Mouse (Mus musculus) ES-Bruce4 (cell line): ENCODE data around the gene Hspbap1. TPM values are rescaled to one million over a fixed set of nuclear protein-coding genes. Genes with fewer than 3 reads are reported as not detected.

Experiments used
- H3K27ac ChIP-seq: 2 replicates; pipeline ENCODE4 v1.5.1; 2012; ENCODE audit warnings: low read length, inconsistent platforms; ENCODE audit not compliant: insufficient read depth
- H3K27me3 ChIP-seq: 2 replicates; pipeline ENCODE4 v1.6.1; 2012; ENCODE audit warnings: mild to moderate bottlenecking, low read length, inconsistent platforms; ENCODE audit not compliant: control insufficient read depth, poor library complexity, insufficient read depth, severe bottlenecking
- H3K36me3 ChIP-seq: 2 replicates; pipeline ENCODE4 v1.6.1; 2012; ENCODE audit warnings: inconsistent platforms, mild to moderate bottlenecking, low read length, moderate library complexity; ENCODE audit not compliant: control insufficient read depth, poor library complexity, insufficient read depth, severe bottlenecking
- H3K4me1 ChIP-seq: one replicate; pipeline ENCODE4 v1.8.1; 2011; ENCODE audit warnings: low read length; ENCODE audit not compliant: control insufficient read depth, insufficient read depth
- H3K4me3 ChIP-seq: 2 replicates; pipeline ENCODE4 v1.5.1; 2011; ENCODE audit warnings: low read depth, mild to moderate bottlenecking, low read length
- H3K9ac ChIP-seq: 2 replicates; pipeline ENCODE4 v1.6.1; 2012; ENCODE audit warnings: low read depth, mild to moderate bottlenecking, inconsistent platforms; ENCODE audit not compliant: poor library complexity, severe bottlenecking
- H3K9me3 ChIP-seq: replicated peaks from 2 replicates; pipeline ENCODE4 v1.6.1; 2012; ENCODE audit warnings: mild to moderate bottlenecking, low read length, inconsistent platforms; ENCODE audit not compliant: control insufficient read depth, poor library complexity, insufficient read depth, severe bottlenecking
- CTCF ChIP-seq: IDR thresholded peaks from one replicate; pipeline ENCODE4 v1.8.1; 2011; ENCODE audit warnings: low read depth, low read length
- EP300 ChIP-seq: IDR thresholded peaks from 2 replicates; pipeline ENCODE4 v1.6.1; 2011; ENCODE audit warnings: low read depth, low read length; ENCODE audit not compliant: insufficient read depth
- POLR2A ChIP-seq: IDR thresholded peaks from one replicate; pipeline ENCODE4 v1.8.1; 2011; ENCODE audit warnings: low read length; ENCODE audit not compliant: insufficient read depth
- polyA plus RNA-seq: library from polyadenylated mRNA; stranded (reverse); fragments of >200 nt; gene quantifications from 2 replicates; pipeline ENCODE4 v1.2.4, GENCODE M21; 2011; ENCODE audit warnings: low read depth; ENCODE audit not compliant: missing spikeins, insufficient read depth, insufficient read length

Hspbap1 gene
- polyA plus RNA-seq, 1 experiment: 72.5 TPM

DNA sequence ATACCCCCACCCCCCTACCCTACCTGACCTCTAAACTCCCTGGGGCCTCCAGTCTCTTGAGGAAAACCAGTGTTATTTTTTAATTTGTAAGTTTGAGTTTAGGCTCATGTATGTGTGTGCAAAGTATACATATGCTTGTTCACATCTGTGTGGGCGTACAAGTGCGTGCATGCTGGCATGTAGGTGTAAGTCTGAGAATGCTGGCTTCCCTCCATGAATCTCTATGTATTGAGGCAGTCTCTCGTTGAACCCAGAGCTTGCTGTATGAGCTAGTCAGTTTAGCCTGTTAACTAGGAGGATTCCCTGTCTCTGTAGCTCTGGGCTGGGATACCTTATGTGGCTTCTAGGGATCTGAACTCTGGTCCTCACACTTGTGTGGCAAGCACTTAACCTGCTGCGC, 7.6 kb downstream of the Hspbap1 start:
- Histone ChIP-seq H3K4me3 (no peak overlapping the region), H3K27me3 (no peaks in the 10 kb centered on the region), H3K36me3 (peaks cover 14% of the 10 kb centered on the region; the same call in 1 of the 2 replicates), H3K27ac (0 out of 2 replicates have a peak overlapping the region, but pooled peaks have one; percentile 3), H3K9me3 (no peaks in the 10 kb centered on the region), H3K4me1 (peaks cover 4% of the 10 kb centered on the region), H3K9ac (no peak overlapping the region)
- no peak for TF ChIP-seq POLR2A
- TF ChIP-seq EP300: no peak
- TF ChIP-seq CTCF: no peak

GRCm38 (mm10) chr16:35779681-35780080, 9.5 kb downstream of the Hspbap1 start:
- H3K4me1 ChIP-seq: peaks cover 6% of the 10 kb centered on the region

DNA sequence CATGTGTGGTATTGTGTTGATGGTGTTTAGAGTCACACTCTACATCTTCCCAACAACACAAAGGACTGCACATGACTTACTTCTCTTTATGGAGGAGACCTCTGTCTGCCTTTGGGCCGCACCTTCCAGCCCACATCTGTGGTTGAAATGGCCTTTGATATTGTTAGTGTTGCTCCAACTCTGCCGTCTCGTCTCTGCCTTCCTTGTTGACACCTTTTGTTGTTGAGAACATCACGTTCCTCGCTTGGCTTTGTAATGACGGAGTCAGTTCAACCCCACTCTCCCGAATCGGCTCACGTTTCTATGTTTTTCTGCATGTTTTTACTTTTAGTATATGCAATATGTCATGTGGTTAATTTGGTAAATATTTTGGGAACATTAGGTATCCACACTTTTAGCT, 10.9 kb downstream of the Hspbap1 start:
- no peaks in the 10 kb centered on the region for H3K27me3 ChIP-seq
- H3K4me3 ChIP-seq: no peak overlapping the region
- 0 out of 2 replicates have a peak, but pooled peaks cover 8% of the 10 kb centered on the region for H3K36me3 ChIP-seq
- no peaks in the 10 kb centered on the region for H3K9me3 ChIP-seq
- no peak overlapping the region for H3K9ac ChIP-seq
- no peak for TF ChIP-seq CTCF
- TF ChIP-seq EP300: no peak
- no peak for TF ChIP-seq POLR2A
- H3K4me1 ChIP-seq: peaks cover 8% of the 10 kb centered on the region
- no peak overlapping the region for H3K27ac ChIP-seq

More at GRCm38 (mm10) chr16:35779681-35780080, 9.5 kb downstream of the Hspbap1 start:
- Histone ChIP-seq H3K36me3 (0 out of 2 replicates have a peak, but pooled peaks cover 8% of the 10 kb centered on the region), H3K9ac (no peak overlapping the region), H3K9me3 (no peaks in the 10 kb centered on the region), H3K27ac (no peak overlapping the region), H3K4me3 (no peak overlapping the region), H3K27me3 (no peaks in the 10 kb centered on the region)
- TF ChIP-seq CTCF (no peak), POLR2A (no peak), EP300 (no peak)

DNA sequence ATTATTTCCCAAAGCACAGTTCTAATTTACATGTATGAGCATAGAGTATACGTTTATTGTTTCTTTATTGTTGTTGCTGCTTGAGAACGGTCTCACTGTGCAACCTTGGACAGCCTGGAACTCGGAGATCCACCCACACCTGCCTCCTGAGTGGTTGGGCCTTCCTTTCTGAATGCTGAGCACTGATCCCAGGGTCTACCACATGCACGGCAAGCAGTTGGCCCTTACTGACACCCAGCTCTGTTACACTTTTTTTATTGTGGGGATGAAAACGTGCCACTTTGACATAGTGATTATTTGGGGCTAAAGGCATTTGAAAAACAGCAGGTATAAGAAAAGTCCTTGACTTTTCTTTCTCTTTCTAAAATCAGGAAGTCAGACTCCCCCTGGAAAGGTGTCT, 11.5 kb downstream of the Hspbap1 start:
- no peaks in the 10 kb centered on the region for H3K27me3 ChIP-seq
- no peak overlapping the region for H3K4me3 ChIP-seq
- peaks cover 8% of the 10 kb centered on the region; the same call in 1 of the 2 replicates for H3K36me3 ChIP-seq
- no peak overlapping the region for H3K9ac ChIP-seq
- H3K27ac ChIP-seq: no peak overlapping the region
- peaks cover 7% of the 10 kb centered on the region for H3K4me1 ChIP-seq
- H3K9me3 ChIP-seq: no peaks in the 10 kb centered on the region
- no peak for TF ChIP-seq POLR2A
- no peak for TF ChIP-seq EP300
- no peak for TF ChIP-seq CTCF

GRCm38 (mm10) chr16:35782451-35783206, 12.5 kb downstream of the Hspbap1 start:
- Histone ChIP-seq H3K27ac (no peak overlapping the region), H3K27me3 (no peaks in the 10 kb centered on the region), H3K36me3 (peaks cover 17% of the 10 kb centered on the region; the same call in 1 of the 2 replicates), H3K4me3 (no peak overlapping the region), H3K4me1 (peaks cover 7% of the 10 kb centered on the region), H3K9me3 (no peaks in the 10 kb centered on the region), H3K9ac (no peak overlapping the region)
- TF ChIP-seq EP300 (no peak), CTCF (no peak), POLR2A (no peak)

DNA sequence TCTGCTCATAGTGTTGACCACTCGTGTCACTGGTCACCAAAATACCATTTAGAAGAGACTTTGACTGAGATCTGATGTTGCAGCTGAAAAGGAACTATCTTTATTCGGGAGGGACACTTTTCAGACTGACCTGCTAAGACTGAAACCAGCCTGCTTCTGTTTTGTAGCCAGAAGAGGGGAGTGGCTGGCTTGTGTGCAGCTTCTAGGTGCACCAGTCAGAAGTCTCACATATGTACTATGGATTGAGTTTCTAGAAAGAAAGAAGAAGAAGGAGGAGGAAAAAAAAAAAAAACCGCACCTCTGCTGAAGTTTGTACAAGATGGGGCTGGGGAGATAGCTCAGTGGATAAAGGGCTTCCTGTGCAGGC, 13.0 kb downstream of the Hspbap1 start:
- H3K36me3 ChIP-seq: peaks cover 22% of the 10 kb centered on the region
- H3K9ac ChIP-seq: no peak overlapping the region
- no peak overlapping the region for H3K27ac ChIP-seq
- no peaks in the 10 kb centered on the region for H3K9me3 ChIP-seq
- no peak overlapping the region for H3K4me3 ChIP-seq
- no peaks in the 10 kb centered on the region for H3K27me3 ChIP-seq
- TF ChIP-seq EP300 (no peak), POLR2A (no peak), CTCF (no peak)
- H3K4me1 ChIP-seq: peaks cover 7% of the 10 kb centered on the region
